In the genomic region with DNA sequence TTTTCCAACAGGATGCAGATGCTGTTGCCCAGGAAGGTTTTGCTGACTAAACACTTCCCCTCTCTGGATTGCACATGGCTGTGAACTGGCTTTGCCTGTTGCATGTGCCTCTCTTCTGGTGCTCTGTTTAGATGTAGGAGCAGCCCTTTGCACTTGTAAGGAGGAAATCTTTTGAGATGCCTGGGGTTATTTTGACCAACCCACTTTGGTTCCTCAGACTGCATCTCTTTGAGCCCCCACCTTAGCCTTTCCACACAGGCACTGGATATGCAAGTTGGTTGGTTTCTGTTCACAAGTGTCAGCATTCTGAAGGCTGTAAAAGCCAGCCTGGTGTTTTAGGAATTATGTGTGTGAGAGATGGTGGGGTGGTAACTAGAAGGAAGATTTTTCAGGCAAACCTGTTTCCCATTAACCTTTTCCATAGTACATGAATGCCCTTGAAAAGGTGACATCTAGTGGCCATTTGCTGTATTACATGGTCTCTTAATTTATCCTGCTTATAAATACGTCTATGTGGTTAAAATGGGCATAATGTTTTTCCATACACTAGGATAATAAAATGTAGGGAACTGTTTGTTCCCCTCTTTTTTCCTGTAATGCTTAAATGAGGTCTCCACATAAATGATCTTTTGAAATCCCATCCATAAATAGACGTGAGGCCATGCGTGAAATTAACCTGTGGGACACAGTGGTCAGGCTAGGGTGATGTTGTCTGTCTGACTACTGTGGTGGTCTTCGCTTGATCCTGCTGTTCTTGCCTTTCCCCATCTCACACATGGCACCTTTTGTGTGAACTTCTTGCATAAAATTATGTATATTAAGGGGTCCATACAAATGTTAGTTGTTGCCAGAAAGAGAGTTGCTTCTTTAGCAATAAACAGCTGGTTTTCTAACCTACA, we compare ENCODE assay signal across 9 mouse cellular contexts. TPM values are rescaled to one million over a fixed set of nuclear protein-coding genes. Genes with fewer than 3 reads are reported as not detected.
A peak's percentile ranks its signal among the peaks of the same experiment; 100 is the strongest.
DNase-seq lines count a peak whose midpoint lies in the region; ATAC-seq lines count a peak whose summit lies in the region.
"Had no signal": no experiment of that assay in that cellular context is flagged by ENCODE, and none has a peak within 500 bp of the region (broad histone marks: within the 10 kb centered on the region; RNA-seq: fewer than 3 reads in every experiment).

No protein-coding gene starts in this region.

- H3K27ac ChIP-seq in intestine, embryonic 15.5 days, result no peak overlapping the region
- no peak overlapping the region for H3K27ac ChIP-seq in intestine, embryonic 16.5 days (ENCODE audit: low read length)
- H3K27ac ChIP-seq in forebrain, embryonic 14.5 days (ENCODE audit: low read depth, low read length), result no peak overlapping the region
- H3K27ac ChIP-seq in limb, embryonic 13.5 days, result no peak overlapping the region
- no peak overlapping the region for H3K27ac ChIP-seq in neural tube, embryonic 13.5 days (replicated peaks)

- 68% methylated on average over 4 of the region's 4 CpGs for WGBS in intestine, embryonic 15.5 days
- WGBS in intestine, embryonic 16.5 days, result 69% methylated on average over 4 of the region's 4 CpGs
- 66% methylated on average over 4 of the region's 4 CpGs for WGBS in forebrain, embryonic 14.5 days
- 61% methylated on average over 4 of the region's 4 CpGs for WGBS in limb, embryonic 13.5 days
- 65% methylated on average over 4 of the region's 4 CpGs for WGBS in neural tube, embryonic 13.5 days

- H3K4me1 ChIP-seq in intestine, embryonic 15.5 days (replicated peaks), result 0 out of 2 replicates have a peak, but pooled peaks cover 3% of the 10 kb centered on the region
- H3K4me1 ChIP-seq in intestine, embryonic 16.5 days (ENCODE audit: control insufficient read depth, insufficient read depth, low read length), result no peaks in the 10 kb centered on the region
- H3K4me1 ChIP-seq in forebrain, embryonic 14.5 days (ENCODE audit: control insufficient read depth, insufficient read depth, low read length), result no peaks in the 10 kb centered on the region
- peaks cover 25% of the 10 kb centered on the region for H3K4me1 ChIP-seq in limb, embryonic 13.5 days
- no peaks in the 10 kb centered on the region; the same call in 1 of the 2 replicates for H3K4me1 ChIP-seq in neural tube, embryonic 13.5 days (replicated peaks)

- no peak overlapping the region for H3K4me3 ChIP-seq in intestine, embryonic 15.5 days (replicated peaks)
- no peak overlapping the region for H3K4me3 ChIP-seq in intestine, embryonic 16.5 days (ENCODE audit: low read length)
- H3K4me3 ChIP-seq in forebrain, embryonic 14.5 days (ENCODE audit: low read depth, low read length), result no peak overlapping the region
- H3K4me3 ChIP-seq in limb, embryonic 13.5 days, result no peak overlapping the region
- no peak overlapping the region for H3K4me3 ChIP-seq in neural tube, embryonic 13.5 days
- H3K4me3 ChIP-seq: myocyte had no signal

- no peak overlapping the region for H3K9ac ChIP-seq in intestine, embryonic 15.5 days
- H3K9ac ChIP-seq in intestine, embryonic 16.5 days (ENCODE audit: low read depth, low read length), result no peak overlapping the region
- no peak overlapping the region for H3K9ac ChIP-seq in forebrain, embryonic 14.5 days (ENCODE audit: low read length)
- no peak overlapping the region for H3K9ac ChIP-seq in limb, embryonic 13.5 days
- H3K9ac ChIP-seq in neural tube, embryonic 13.5 days, result no peak overlapping the region

- DNase-seq in CD4-positive, CD25-positive, alpha-beta regulatory T cell, adult 2 months (ENCODE audit: low read depth, low spot score), result peak; percentile 78
- DNase-seq in c-Kit-positive CD71-negative TER-119-negative erythroid progenitor cells, embryonic 14.5 days (ENCODE audit: low read depth), result peak; percentile 64
- peak; percentile 87 for DNase-seq in forebrain, embryonic 14.5 days (ENCODE audit: low spot score)
- DNase-seq in right cerebral cortex, postnatal 10 days (ENCODE audit: low spot score in 2 of 2), result no peak

- peak; percentile 28 for ATAC-seq in intestine, embryonic 15.5 days
- ATAC-seq in intestine, embryonic 16.5 days, result no peak
- ATAC-seq in forebrain, embryonic 14.5 days, result peak; percentile 73
- peak; percentile 41; the same call in 1 of the 2 replicates for ATAC-seq in limb, embryonic 13.5 days (ENCODE audit: low FRiP score, low read depth)
- peak; percentile 61; the same call in 1 of the 2 replicates for ATAC-seq in neural tube, embryonic 13.5 days (ENCODE audit: low read depth)

- H3K36me3 ChIP-seq in intestine, embryonic 15.5 days, result no peaks in the 10 kb centered on the region
- H3K36me3 ChIP-seq in intestine, embryonic 16.5 days (ENCODE audit: control insufficient read depth, insufficient read depth, low read length), result no peaks in the 10 kb centered on the region
- H3K36me3 ChIP-seq in forebrain, embryonic 14.5 days (ENCODE audit: control insufficient read depth, insufficient read depth, low read length), result no peaks in the 10 kb centered on the region
- no peaks in the 10 kb centered on the region for H3K36me3 ChIP-seq in limb, embryonic 13.5 days
- no peaks in the 10 kb centered on the region for H3K36me3 ChIP-seq in neural tube, embryonic 13.5 days

- H3K27me3 ChIP-seq in intestine, embryonic 15.5 days (replicated peaks), result no peaks in the 10 kb centered on the region
- H3K27me3 ChIP-seq in intestine, embryonic 16.5 days (replicated peaks; ENCODE audit: control insufficient read depth, insufficient read depth, low read length), result no peaks in the 10 kb centered on the region
- H3K27me3 ChIP-seq in forebrain, embryonic 14.5 days (replicated peaks; ENCODE audit: control insufficient read depth, insufficient read depth, low read length), result no peaks in the 10 kb centered on the region
- H3K27me3 ChIP-seq in limb, embryonic 13.5 days, result no peaks in the 10 kb centered on the region
- no peaks in the 10 kb centered on the region for H3K27me3 ChIP-seq in neural tube, embryonic 13.5 days

- no peaks in the 10 kb centered on the region for H3K9me3 ChIP-seq in intestine, embryonic 15.5 days
- no peaks in the 10 kb centered on the region for H3K9me3 ChIP-seq in intestine, embryonic 16.5 days (ENCODE audit: control insufficient read depth, low read length)
- no peaks in the 10 kb centered on the region for H3K9me3 ChIP-seq in forebrain, embryonic 14.5 days (replicated peaks; ENCODE audit: control insufficient read depth, low read length)
- no peaks in the 10 kb centered on the region for H3K9me3 ChIP-seq in limb, embryonic 13.5 days
- no peaks in the 10 kb centered on the region for H3K9me3 ChIP-seq in neural tube, embryonic 13.5 days

- no peak overlapping the region for H3K4me2 ChIP-seq in intestine, embryonic 15.5 days (replicated peaks)
- H3K4me2 ChIP-seq in intestine, embryonic 16.5 days (ENCODE audit: low read depth, low read length), result no peak overlapping the region
- H3K4me2 ChIP-seq in forebrain, embryonic 14.5 days (ENCODE audit: low read length), result no peak overlapping the region
- no peak overlapping the region for H3K4me2 ChIP-seq in limb, embryonic 13.5 days (replicated peaks)
- no peak overlapping the region for H3K4me2 ChIP-seq in neural tube, embryonic 13.5 days

RNA-seq across cellular contexts. Expression of a gene that starts 1.8 kb away (rescaled TPM):
- 1.2 and 1.6 TPM in 2 replicates for polyA plus RNA-seq in intestine, embryonic 15.5 days (2015; fragmentation: Nextera tagmentation; extraction: Ambion mirVana)
- polyA plus RNA-seq in intestine, embryonic 16.5 days (2015; fragmentation: Nextera tagmentation; extraction: Ambion mirVana), result 1.3 and 1.6 TPM in 2 replicates
- polyA plus RNA-seq in forebrain, embryonic 14.5 days (2014; fragmentation: Nextera tagmentation; extraction: Ambion mirVana), result 1.7 and 2.4 TPM in 2 replicates
- polyA plus RNA-seq in limb, embryonic 13.5 days (2015; fragmentation: Nextera tagmentation; extraction: Ambion mirVana), result 0.86 and 0.97 TPM in 2 replicates
- polyA plus RNA-seq in neural tube, embryonic 13.5 days (2015; fragmentation: Nextera tagmentation; extraction: Ambion mirVana), result 1.9 and 2.0 TPM in 2 replicates
- polyA plus RNA-seq: myocyte had no signal

RNA-seq across cellular contexts. Expression of a gene that starts 14.0 kb away (rescaled TPM):
- polyA plus RNA-seq in intestine, embryonic 15.5 days (2015; fragmentation: Nextera tagmentation; extraction: Ambion mirVana), result not detected in 2 replicates
- not detected in 2 replicates for polyA plus RNA-seq in intestine, embryonic 16.5 days (2015; fragmentation: Nextera tagmentation; extraction: Ambion mirVana)
- not detected in 2 replicates for polyA plus RNA-seq in forebrain, embryonic 14.5 days (2014; fragmentation: Nextera tagmentation; extraction: Ambion mirVana)
- 1.6 and 2.0 TPM in 2 replicates for polyA plus RNA-seq in limb, embryonic 13.5 days (2015; fragmentation: Nextera tagmentation; extraction: Ambion mirVana)
- not detected in 2 replicates for polyA plus RNA-seq in neural tube, embryonic 13.5 days (2015; fragmentation: Nextera tagmentation; extraction: Ambion mirVana)
- polyA plus RNA-seq: myocyte had no signal

RNA-seq across cellular contexts. Expression of a gene that starts 53.8 kb away (rescaled TPM):
- 1.9 and 2.0 TPM in 2 replicates for polyA plus RNA-seq in intestine, embryonic 15.5 days (2015; fragmentation: Nextera tagmentation; extraction: Ambion mirVana)
- 1.7 and 2.2 TPM in 2 replicates for polyA plus RNA-seq in intestine, embryonic 16.5 days (2015; fragmentation: Nextera tagmentation; extraction: Ambion mirVana)
- 9.2 and 10.9 TPM in 2 replicates for polyA plus RNA-seq in forebrain, embryonic 14.5 days (2014; fragmentation: Nextera tagmentation; extraction: Ambion mirVana)
- polyA plus RNA-seq in limb, embryonic 13.5 days (2015; fragmentation: Nextera tagmentation; extraction: Ambion mirVana), result 1.8 and 1.9 TPM in 2 replicates
- 8.1 and 8.9 TPM in 2 replicates for polyA plus RNA-seq in neural tube, embryonic 13.5 days (2015; fragmentation: Nextera tagmentation; extraction: Ambion mirVana)
- polyA plus RNA-seq: myocyte had no signal

RNA-seq across cellular contexts. Expression of a gene that starts 55.5 kb away (rescaled TPM):
- polyA plus RNA-seq in intestine, embryonic 15.5 days (2015; fragmentation: Nextera tagmentation; extraction: Ambion mirVana), result 8.6 and 10.3 TPM in 2 replicates
- 10.4 and 12.1 TPM in 2 replicates for polyA plus RNA-seq in intestine, embryonic 16.5 days (2015; fragmentation: Nextera tagmentation; extraction: Ambion mirVana)
- 1.7 and 2.4 TPM in 2 replicates for polyA plus RNA-seq in forebrain, embryonic 14.5 days (2014; fragmentation: Nextera tagmentation; extraction: Ambion mirVana)
- polyA plus RNA-seq in limb, embryonic 13.5 days (2015; fragmentation: Nextera tagmentation; extraction: Ambion mirVana), result 1.6 and 3.1 TPM in 2 replicates
- polyA plus RNA-seq in neural tube, embryonic 13.5 days (2015; fragmentation: Nextera tagmentation; extraction: Ambion mirVana), result 3.6 and 3.9 TPM in 2 replicates

Comparison
In these comparisons a context has a peak if more than half of its experiments do, and no peak if none do; other contexts are left out.
1. DNase-seq: peak in CD4-positive, CD25-positive, alpha-beta regulatory T cell, adult 2 months (single experiment), c-Kit-positive CD71-negative TER-119-negative erythroid progenitor cells, embryonic 14.5 days (single experiment) and forebrain, embryonic 14.5 days (single experiment); none in right cerebral cortex, postnatal 10 days (0 of 2).